Mouse (Mus musculus) lung, postnatal 4 days (tissue): ENCODE results near the gene Phf7.

Source experiments
- DNase-seq, 2 experiments: peaks; one replicate each; pipeline ENCODE4 v3.0.0; 2021

Gene Phf7

DNA sequence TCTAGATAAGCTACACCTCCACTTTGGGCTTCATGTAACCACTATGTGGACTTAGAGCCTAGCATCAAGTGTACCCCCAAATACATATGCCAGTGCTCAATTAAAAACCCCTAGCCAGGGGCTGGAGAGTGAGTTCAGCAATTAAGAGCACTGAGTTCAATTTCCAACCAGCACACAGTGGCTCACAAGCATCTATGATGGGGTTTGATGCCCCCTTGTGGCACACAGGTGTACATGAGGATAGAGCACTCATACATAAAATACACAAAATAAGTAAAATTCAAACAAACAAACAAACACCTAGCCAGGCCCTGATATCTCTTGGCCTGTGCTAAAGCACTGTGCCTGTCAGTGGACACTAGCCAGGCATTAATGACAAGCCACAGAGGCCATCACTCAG, 55.1 kb downstream of the Phf7 start:
- DNase-seq = peak in 1 of 2 experiments; percentile 49

DNA sequence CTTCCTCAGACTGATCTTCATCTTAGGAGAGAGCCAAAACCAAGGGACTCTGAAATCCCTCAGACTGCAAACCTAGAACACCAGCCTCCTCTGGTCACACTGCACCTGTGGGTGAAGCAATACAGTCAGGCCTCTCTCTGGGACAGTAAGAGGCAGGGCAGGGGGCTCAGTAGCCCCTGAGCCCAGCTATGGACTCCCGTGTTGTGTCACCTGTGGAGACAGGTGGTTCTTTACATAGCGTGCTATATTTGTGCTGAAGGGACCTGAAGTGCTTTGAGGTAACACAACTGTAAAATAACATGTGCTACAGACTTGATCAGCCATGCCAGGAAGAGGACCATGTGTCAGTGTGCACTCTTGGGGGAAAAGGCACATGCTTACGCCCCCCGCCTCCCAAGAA, 55.6 kb downstream of the Phf7 start:
- DNase-seq = no peak

DNA sequence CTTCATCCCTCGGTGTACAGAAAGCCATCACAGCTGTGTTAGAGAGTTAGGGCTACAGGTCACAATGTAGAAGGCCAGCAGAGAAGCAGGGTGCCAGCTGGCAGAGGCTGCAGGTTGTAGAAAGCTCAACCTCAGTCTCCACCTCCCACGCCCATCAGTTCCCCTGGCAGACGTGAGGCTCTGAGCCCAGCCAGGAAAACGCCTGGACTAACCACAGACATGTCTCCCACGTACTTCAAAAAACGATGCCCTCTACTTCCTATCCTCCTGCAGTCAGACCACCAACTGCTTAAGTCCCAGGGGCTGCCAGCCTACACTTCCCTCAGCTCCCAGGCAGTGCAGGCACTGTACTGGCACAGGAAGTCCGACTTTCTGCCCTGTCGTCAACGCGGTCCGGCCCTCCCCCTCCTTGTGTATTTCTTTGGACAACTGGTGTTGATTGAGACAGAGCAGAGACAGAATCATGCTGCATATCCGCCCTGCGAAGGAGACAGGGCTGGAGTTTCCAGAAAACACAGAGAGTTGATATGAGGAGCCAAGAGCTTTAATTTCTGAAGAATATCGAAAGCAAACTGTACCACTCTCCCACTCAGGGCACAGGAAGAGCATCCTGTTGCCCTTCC, 56.1 kb downstream of the Phf7 start:
- DNase-seq = peak; percentile 77 to 93

DNA sequence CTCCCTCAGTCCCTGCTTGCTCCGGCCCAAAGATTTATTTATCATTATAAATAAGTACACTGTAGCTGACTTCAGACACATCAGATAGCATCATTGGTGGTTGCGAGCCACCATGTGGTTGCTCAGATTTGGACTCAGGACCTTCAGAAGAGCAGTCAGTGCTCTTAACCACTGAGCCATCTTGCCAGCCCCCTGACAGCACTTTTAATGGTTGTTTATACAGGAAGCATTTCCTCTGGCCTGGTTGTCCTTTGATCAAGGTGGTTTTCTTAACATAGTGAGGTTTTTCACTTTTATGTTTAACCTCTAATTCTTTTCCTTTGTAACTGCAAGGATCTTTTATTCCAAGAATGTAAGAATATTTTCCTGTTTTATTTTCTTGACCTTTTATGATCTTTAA, 56.7 kb downstream of the Phf7 start:
- DNase-seq = peak in 1 of 2 experiments; percentile 59

DNA sequence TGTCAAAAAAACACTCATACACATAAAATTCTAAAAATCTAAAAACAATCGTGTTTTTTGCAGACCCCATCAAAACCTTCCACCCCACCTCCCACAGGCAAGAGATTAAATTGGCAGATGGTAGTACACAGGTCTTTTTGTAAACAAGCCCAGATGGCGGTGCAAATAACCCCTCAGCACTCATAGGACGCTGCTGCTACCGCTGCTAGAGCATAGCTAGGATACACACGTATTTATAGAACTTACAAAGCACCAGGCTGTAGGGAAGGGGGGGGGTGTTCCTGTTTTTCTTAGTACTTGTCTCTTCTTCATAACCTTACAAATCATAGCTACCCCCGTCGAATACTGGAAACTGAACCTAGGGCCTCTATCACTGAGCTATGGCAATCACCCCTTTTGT, 57.3 kb downstream of the Phf7 start:
- DNase-seq = no peak

DNA sequence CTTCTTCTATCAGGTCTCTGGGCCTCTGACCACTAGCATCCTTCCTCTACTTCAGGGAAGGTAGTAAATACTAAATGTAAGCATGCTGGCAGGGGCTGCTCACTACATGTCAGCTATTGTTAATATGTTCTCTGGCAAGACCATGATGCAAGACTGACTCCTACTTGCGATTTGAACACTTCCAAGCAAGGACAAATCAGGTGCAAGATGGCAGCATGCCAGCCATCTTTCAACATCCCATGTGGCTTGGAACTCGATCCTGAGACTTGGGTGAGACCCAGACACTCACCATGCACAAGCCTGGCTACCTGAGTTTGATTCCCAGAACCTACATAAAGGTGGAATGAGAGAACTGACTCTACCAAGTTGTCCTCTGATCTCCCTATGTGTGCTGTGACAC, 59.2 kb downstream of the Phf7 start:
- DNase-seq = no peak

DNA sequence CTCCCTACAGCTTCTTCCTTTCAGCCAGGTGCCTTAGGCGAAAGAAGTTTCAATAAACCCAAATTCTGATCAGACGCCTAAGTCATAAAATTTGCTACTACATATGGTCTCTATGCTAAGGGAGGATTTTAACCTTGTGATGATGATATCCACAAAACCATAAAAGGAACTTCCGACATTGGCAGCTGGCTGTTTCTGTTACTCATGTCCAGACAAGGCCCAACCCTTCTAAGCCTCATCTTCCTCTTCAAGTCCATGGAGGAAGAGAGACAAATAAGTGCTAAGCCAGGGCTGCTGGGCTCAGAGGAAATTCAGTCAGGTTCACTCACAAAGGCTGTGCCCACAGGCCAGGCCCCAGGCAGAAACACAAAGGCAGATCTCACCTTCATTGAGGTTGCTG, 61.8 kb downstream of the Phf7 start:
- no peak for DNase-seq

DNA sequence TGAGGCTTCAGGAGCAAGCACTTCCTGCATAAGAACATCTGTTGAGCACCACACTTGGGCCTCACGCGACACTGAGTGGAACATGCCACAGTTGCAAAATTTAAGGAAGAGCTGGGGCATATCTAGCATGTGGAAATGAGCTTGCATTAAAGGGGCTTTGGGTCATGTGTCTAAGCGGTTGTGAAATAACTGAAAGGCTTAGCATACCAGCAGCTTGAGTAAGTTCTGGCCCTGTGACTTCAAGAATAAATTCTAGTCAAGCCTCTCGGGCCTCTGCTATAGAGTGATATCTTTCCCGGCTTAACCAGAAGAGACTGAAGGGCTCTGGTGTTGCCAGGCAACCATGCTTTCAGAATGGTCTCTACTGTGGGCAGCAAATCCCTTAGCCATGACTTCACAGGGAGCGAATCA, 62.3 kb downstream of the Phf7 start:
- peak; percentile 57 to 79 for DNase-seq
